Mouse (Mus musculus): ENCODE measurements at regions not wholly inside any gene's neighbourhood (a gene's known extent, or its start where the extent isn't known, plus 50 kb on each side); places are given as distances from the start of the nearest gene placed in this dataset.
"Not testable (repeated sequence)": the region's sequence is repeated elsewhere in the genome, so short reads cannot be mapped to it uniquely, and the experiment has no call there.

DNA sequence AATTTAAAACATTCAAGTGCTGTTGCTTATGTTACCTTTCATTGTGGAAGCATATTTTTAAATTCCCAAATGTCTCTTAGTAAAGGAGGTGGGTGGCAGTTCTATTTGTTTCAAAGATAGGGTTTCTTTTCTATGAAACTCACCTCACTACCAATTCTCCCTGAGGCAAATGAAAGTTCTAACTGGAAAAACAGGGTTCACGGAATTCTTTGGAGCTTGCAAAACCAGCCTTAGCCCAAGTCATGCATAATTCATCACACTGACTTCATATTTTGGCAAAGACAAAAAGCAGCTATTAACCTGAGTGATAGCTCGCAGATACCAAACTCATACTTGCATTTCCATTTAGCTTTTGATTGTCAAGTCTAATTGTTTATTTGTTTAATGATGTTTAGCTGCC, 73.8 kb downstream of the Dio2 start:
- ATAC-seq, result no peak

DNA sequence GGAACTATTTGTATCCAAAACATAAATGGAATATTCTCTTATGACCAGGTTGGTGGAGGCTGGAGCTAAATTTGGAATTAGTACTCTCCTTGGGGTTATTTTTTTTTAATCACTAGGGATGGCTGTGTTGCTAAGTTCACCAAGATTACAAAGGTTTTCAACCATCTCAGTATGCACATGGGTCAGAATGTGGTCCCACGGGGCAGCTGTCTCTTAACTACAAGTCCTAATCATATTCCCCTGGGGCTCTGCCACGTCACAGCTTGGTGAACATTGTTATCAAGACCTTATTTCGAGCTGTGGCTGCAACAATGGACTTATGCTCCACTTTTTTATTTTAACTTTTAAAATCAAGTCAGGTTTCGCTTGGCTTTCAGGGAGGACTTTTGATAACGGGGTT, 92.8 kb downstream of the Dio2 start:
- no peak for ATAC-seq

- ATAC-seq, result no peak
Observed at GRCm38 (mm10) chr12:90643891-90644290, 94.3 kb downstream of the Dio2 start.

DNA sequence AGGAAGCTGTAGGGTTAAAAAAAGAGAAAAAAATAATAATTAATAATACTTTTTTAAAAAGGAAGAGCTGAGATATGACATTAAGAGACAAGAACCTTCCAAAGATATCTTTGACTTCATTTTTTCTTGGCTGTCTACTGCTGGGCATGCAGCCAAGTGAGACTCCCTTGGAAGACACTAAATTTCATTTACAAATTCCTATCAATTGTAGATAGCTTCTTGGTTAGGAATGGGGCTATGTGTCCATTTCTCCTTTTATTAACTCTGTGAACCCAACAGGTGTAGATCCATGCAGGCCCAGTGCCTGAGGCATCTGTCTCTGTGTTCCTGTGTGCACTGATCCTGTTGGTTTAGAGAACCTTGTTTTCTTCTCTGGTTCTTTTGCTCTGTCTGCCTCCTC, 113.4 kb downstream of the Dio2 start:
- no peak for ATAC-seq

DNA sequence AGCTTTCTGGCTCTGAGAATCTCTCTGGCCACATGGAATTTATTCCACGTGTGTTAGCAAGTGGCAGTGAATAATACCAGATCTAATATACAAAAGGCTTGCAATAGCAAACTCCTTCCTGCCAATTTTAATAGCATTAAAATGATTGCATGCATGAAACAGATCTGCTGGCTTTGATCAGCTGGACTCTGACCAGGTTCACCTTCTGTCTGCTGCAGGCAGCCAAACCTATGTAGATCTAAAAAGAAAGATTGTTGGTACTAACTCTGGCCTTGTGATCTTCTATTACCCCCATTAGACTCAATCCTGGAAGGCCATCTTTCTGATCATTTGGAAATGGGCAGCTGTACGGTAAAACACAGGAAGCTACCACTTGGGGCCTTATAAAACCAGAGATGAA, 114.8 kb downstream of the Dio2 start:
- ATAC-seq, result no peak

GRCm38 (mm10) chr12:90608810-90609209, 129.4 kb downstream of the Dio2 start:
- no peak for ATAC-seq

DNA sequence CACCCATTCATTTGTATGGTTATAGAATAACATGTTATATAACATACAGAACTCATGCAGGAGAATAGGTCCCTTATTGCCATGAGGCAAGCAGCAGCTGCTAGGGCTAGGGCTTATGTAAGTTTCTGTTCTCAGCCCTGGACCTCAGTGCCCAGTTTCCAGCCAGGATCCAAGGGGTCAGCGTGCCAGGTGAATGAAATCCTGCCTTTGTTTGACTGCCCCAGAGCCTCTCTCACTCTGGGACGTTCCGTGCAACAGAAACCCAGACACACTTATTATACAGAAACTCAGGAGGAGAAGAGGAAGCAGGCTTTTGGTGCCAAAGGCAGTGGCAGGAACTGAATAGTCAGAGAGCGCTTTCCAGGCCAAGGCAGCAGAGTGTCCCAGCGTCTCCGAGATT, 130.3 kb downstream of the Dio2 start:
- no peak for ATAC-seq

DNA sequence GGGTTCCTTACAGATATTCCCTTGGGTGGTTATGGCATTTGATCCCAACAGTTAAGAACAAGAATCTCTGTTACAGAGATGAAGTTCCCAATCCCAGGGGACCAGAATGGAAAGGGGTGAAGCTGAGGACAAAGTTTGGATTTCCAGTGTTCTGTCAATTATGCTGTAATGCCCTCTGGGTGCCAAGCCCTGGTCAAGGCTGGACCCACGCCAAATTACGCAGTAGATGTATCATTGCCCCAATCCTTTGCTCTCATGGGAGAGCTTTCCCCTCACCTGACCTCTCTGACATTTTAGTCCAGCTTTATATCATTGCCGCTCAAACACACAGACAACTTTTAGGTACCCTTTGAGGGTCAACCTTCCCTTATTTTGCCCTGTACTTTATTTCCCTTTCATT, 158.2 kb downstream of the Dio2 start:
- no peak for ATAC-seq

DNA sequence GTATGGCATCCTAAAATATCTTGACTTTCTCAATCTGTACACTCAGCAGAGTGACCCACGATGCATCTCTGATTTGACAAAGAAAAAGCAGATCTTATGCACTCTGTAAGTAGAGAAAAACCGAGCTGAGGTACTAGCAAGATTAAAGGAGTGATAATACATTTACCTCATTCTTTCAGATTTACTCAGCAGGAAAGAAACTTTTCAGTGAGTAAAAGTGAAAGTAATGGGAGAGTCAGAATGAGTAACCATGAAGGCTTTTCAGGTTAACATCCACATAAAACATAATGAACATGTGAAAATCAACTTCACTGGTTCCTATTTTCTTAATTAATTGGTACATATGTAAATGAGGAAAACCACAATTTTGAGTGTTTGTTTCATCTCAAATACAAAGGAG, 162.1 kb downstream of the Dio2 start:
- peak; percentile 81 for ATAC-seq

- no peak for ATAC-seq
Observed at GRCm38 (mm10) chr12:90571907-90572306, 166.3 kb downstream of the Dio2 start.

- no peak for ATAC-seq
Observed at GRCm38 (mm10) chr12:90571506-90571905, 166.7 kb downstream of the Dio2 start.

GRCm38 (mm10) chr12:90566349-90566748, 171.9 kb downstream of the Dio2 start:
- no peak for ATAC-seq

DNA sequence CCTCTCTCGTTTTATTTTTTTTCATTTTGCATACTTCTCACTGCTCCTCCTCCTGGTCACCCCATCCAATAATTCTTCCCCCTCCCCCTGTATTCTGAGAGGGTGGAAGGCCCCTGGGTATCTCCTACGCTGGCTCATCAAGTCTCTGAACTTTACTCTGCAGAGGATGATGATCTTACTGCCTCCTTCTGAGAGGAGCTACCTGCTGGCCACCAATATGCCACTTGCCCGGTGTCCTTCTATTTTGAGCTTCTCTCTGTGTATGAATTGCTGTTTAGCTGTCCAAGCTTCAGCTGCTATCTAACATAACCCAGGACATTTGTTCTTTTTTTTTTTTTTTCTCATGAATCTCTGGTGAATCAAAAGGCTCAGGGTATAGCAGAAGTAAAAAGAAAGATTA, 173.2 kb downstream of the Dio2 start:
- no peak for ATAC-seq

GRCm38 (mm10) chr12:90564594-90564993, 173.6 kb downstream of the Dio2 start:
- ATAC-seq, result not testable (repeated sequence)

- ATAC-seq, result no peak
Observed at GRCm38 (mm10) chr12:90542361-90542760, 195.9 kb downstream of the Dio2 start.
